10 mouse cellular contexts compared by ENCODE assay signal in the genomic region with DNA sequence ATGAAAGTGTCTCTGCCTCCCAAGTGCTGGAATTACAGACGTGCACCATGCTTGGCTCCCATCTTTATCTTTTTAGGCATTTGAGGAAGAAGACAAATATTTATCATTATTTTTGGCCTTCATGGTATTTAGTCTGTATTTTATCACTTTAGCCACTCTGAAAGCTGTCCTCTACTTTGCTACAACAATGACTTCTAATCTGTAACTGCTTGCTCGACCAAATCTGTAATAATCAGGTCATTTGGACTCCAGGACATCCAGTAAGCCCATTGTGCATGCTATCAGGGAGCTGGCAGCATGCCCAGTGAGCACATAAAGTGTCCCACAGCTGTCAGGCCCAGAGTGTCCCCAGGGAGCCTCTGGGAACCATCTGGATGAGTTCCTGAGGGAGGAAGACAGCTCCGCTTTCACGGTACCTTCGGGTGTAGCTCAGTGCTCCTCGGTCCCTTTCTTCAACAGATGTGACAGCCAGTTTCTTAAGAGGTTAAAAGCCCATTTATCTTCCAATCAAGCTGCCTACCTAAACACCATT.
DNase-seq lines count a peak whose midpoint lies in the region; ATAC-seq and TF ChIP-seq lines count a peak whose summit lies in the region.
"Had no signal": no experiment of that assay in that cellular context is flagged by ENCODE, and none has a peak within 500 bp of the region (broad histone marks: within the 10 kb centered on the region; RNA-seq: fewer than 3 reads in every experiment).

No protein-coding gene starts in this region.

- no peak overlapping the region for H3K9ac ChIP-seq in heart, embryonic 12.5 days
- H3K9ac ChIP-seq in kidney, embryonic 16.5 days (replicated peaks; ENCODE audit: low read length) = no peak overlapping the region

- 40% methylated on average over 6 of the region's 6 CpGs for WGBS in lung, adult 2 months
- WGBS in heart, embryonic 12.5 days = 32% methylated on average over 6 of the region's 6 CpGs
- WGBS in kidney, embryonic 16.5 days = 22% methylated on average over 6 of the region's 6 CpGs

- no peak for TF ChIP-seq CTCF in lung, adult 2 months (IDR thresholded peaks at IDR 0.05; ENCODE audit: insufficient read depth, low read length)

- no peaks in the 10 kb centered on the region for H3K9me3 ChIP-seq in heart, embryonic 12.5 days (replicated peaks)
- H3K9me3 ChIP-seq in kidney, embryonic 16.5 days (ENCODE audit: low read length) = no peaks in the 10 kb centered on the region

- no peak overlapping the region for H3K27ac ChIP-seq in heart, embryonic 12.5 days (ENCODE audit: poor library complexity, severe bottlenecking)
- H3K27ac ChIP-seq in kidney, embryonic 16.5 days (ENCODE audit: low read length) = no peak overlapping the region

- peak; percentile 71 for ATAC-seq in heart, embryonic 12.5 days (ENCODE audit: insufficient number of reproducible peaks, low FRiP score)
- peak; percentile 83 for ATAC-seq in kidney, embryonic 16.5 days (ENCODE audit: low FRiP score, low TSS enrichment)
- ATAC-seq: Patski had no signal

- no peak for TF ChIP-seq POLR2A in lung, adult 2 months (IDR thresholded peaks at IDR 0.05; ENCODE audit: borderline replicate concordance, extremely low read depth, low read depth, low read length)

- no peaks in the 10 kb centered on the region for H3K4me1 ChIP-seq in lung, adult 2 months (ENCODE audit: control insufficient read depth, insufficient read depth, low read length)
- H3K4me1 ChIP-seq in heart, embryonic 12.5 days (replicated peaks) = peaks cover 5% of the 10 kb centered on the region
- H3K4me1 ChIP-seq in kidney, embryonic 16.5 days (ENCODE audit: insufficient read depth, low read length) = peaks cover 7% of the 10 kb centered on the region

- H3K36me3 ChIP-seq in heart, embryonic 12.5 days = 0 out of 2 replicates have a peak, but pooled peaks cover 3% of the 10 kb centered on the region
- no peaks in the 10 kb centered on the region for H3K36me3 ChIP-seq in kidney, embryonic 16.5 days (ENCODE audit: insufficient read depth, low read length)

- H3K4me2 ChIP-seq in heart, embryonic 12.5 days = 0 out of 2 replicates have a peak overlapping the region, but pooled peaks have one; percentile 12
- no peak overlapping the region for H3K4me2 ChIP-seq in kidney, embryonic 16.5 days (replicated peaks; ENCODE audit: low read depth, low read length)

- 0 out of 2 replicates have a peak, but pooled peaks cover 4% of the 10 kb centered on the region for H3K27me3 ChIP-seq in heart, embryonic 12.5 days (replicated peaks)
- H3K27me3 ChIP-seq in kidney, embryonic 16.5 days (ENCODE audit: insufficient read depth, low read length) = no peaks in the 10 kb centered on the region
- H3K27me3 ChIP-seq: Patski had no signal

- DNase-seq in lung, adult 18-20 months = peak; percentile 54 to 59
- DNase-seq in lung, adult 2 months = no peak
- peak; percentile 46 to 58 for DNase-seq in cerebellum, adult 18-20 months
- DNase-seq in retina, adult 2 months (ENCODE audit: low read depth, low spot score) = peak; percentile 48
- no peak for DNase-seq in thymus, postnatal 4 days
- DNase-seq in frontal cortex, postnatal 14 days (ENCODE audit: low spot score in 2 of 2) = no peak

- H3K4me3 ChIP-seq in lung, adult 2 months (replicated peaks; ENCODE audit: extremely low read depth, low read depth, low read length) = no peak overlapping the region
- H3K4me3 ChIP-seq in heart, embryonic 12.5 days = no peak overlapping the region
- no peak overlapping the region for H3K4me3 ChIP-seq in kidney, embryonic 16.5 days (ENCODE audit: low read length)
- H3K4me3 ChIP-seq: erythroblast, embryonic 14.5 days had no signal

Comparison
In these comparisons a context has a peak if more than half of its experiments do, and no peak if none do; other contexts are left out.
1. DNase-seq: peak in lung, adult 18-20 months (2 of 2), cerebellum, adult 18-20 months (2 of 2) and retina, adult 2 months (single experiment); none in lung, adult 2 months (single experiment), thymus, postnatal 4 days (single experiment) and frontal cortex, postnatal 14 days (0 of 2).